Mouse (Mus musculus) kidney, adult 11 months (tissue): ENCODE data around the gene Rgma.
A peak's percentile ranks its signal among the peaks of the same experiment; 100 is the strongest.

Source experiments
- DNase-seq: peaks from one replicate; pipeline ENCODE4 v3.0.0; 2022

Rgma gene

GRCm38 (mm10) chr7:73371587-73372321 is 3.6 kb upstream of the Rgma start:
- no peak for DNase-seq

- DNase-seq = peak; percentile 38
Observed at GRCm38 (mm10) chr7:73372352-73372970, 2.8 kb upstream of the Rgma start.

GRCm38 (mm10) chr7:73374727-73375126 is 582 bp upstream of the Rgma start:
- DNase-seq = no peak

- DNase-seq = peak; percentile 35
Observed at GRCm38 (mm10) chr7:73376101-73377001, 1.0 kb downstream of the Rgma start.

GRCm38 (mm10) chr7:73377307-73377706 is 2.0 kb downstream of the Rgma start:
- no peak for DNase-seq

GRCm38 (mm10) chr7:73378034-73378433 is 2.7 kb downstream of the Rgma start:
- DNase-seq = no peak

- DNase-seq = no peak
Observed at GRCm38 (mm10) chr7:73382843-73383242, 7.5 kb downstream of the Rgma start.

- no peak for DNase-seq
Observed at GRCm38 (mm10) chr7:73388866-73389265, 13.6 kb downstream of the Rgma start.

GRCm38 (mm10) chr7:73389419-73389818 is 14.1 kb downstream of the Rgma start:
- DNase-seq = peak; percentile 20

GRCm38 (mm10) chr7:73389871-73390294 is 14.6 kb downstream of the Rgma start:
- DNase-seq = peak; percentile 28

GRCm38 (mm10) chr7:73390426-73391001 is 15.2 kb downstream of the Rgma start:
- no peak for DNase-seq

- DNase-seq = peak; percentile 89
Observed at GRCm38 (mm10) chr7:73391002-73391517, 15.8 kb downstream of the Rgma start.

GRCm38 (mm10) chr7:73391518-73392321 is 16.4 kb downstream of the Rgma start:
- DNase-seq = peak; percentile 35

GRCm38 (mm10) chr7:73392359-73392758 is 17.1 kb downstream of the Rgma start:
- no peak for DNase-seq

GRCm38 (mm10) chr7:73393307-73394012 is 18.2 kb downstream of the Rgma start:
- DNase-seq = no peak

GRCm38 (mm10) chr7:73394013-73394409 is 18.7 kb downstream of the Rgma start:
- DNase-seq = no peak

GRCm38 (mm10) chr7:73398319-73398718 is 23.0 kb downstream of the Rgma start:
- DNase-seq = peak; percentile 70

- DNase-seq = peak; percentile 19
Observed at GRCm38 (mm10) chr7:73398806-73399442, 23.6 kb downstream of the Rgma start.

GRCm38 (mm10) chr7:73399501-73400044 is 24.3 kb downstream of the Rgma start:
- peak; percentile 50 for DNase-seq
